Mouse (Mus musculus) layer of hippocampus, adult 8-10 months (tissue): Measurements from ENCODE around the gene Gp1ba. TPM values are rescaled to one million over a fixed set of nuclear protein-coding genes. Genes with fewer than 3 reads are reported as not detected.

Experiments used
- DNase-seq, 2 experiments: peaks; one replicate each; pipeline ENCODE4 v3.0.0; 2022; ENCODE audit warnings: low spot score in 2 of 2
- total RNA-seq, 4 experiments: library from RNA; stranded (reverse); gene quantifications; 2 replicates each; pipeline ENCODE4 v1.2.4; 2022

Gene Gp1ba
- total RNA-seq, 4 experiments from 2014 or later, result 0.21 TPM; not detected in 3

DNA sequence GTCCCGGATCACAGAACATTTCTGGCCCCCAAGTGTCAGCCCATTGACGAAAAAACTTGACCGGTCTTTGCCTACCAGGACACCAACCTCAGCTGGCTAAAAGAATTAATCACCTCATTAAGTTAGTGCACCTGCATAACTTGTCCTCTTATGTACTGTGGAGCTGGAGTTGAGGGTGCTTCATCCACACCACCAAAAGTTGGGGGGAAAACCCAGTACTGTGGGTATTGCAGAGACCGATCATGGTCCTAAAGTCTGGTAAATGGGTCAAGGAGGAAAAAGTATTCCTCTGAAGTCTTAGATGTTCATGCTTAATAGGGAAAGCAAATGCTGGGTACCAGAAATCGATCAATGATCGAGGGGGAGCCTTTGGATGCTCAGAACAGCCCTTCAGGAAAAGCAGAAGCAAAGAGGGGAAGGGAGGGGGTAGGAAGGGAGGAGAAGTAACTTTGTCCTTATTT lies 14.0 kb downstream of the Gp1ba start:
- DNase-seq, result peak in 1 of 2 experiments; percentile 1

DNA sequence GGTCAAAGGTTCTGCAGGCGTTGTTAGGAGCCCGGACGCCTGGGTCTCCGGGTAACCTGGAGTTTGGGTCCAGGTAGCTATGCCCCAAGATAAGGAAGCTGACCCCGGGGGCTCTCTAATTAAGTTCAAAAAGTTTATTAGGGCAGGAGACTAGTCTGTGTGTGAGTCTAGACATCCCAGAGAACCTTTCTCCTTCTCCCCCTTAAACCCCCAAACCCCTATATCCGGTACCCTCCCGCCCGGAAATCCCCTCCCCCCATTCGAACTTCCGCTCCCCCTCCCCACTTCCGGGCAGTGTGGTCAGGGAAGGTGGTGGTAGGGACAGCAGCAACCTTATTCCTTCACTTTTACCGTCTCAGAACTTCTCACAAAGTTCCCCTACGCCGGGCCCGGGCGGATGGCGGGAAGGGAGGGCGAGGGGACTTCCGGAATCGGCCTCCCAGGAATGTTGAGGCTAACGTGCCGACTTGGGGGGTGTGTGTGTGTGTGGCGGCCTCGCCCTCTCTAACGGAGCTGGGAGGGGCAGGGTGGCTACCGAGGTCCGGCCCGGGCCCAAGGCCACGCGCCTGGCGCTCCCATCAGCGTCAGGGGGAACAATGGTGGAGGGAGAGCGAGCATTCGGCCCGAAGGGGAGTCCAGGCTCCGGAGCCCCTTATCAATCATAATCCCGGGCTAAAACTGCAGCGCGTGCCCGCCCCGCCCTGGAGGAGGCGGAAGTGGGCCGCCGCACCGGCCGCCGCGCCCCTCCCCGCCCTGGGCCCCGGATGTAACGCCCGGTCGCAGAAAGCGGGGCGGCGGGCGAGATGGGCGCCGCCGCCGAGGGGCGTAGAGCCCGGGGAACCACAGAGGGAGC lies 14.6 kb downstream of the Gp1ba start:
- DNase-seq, result peak; percentile 3 to 7

DNA sequence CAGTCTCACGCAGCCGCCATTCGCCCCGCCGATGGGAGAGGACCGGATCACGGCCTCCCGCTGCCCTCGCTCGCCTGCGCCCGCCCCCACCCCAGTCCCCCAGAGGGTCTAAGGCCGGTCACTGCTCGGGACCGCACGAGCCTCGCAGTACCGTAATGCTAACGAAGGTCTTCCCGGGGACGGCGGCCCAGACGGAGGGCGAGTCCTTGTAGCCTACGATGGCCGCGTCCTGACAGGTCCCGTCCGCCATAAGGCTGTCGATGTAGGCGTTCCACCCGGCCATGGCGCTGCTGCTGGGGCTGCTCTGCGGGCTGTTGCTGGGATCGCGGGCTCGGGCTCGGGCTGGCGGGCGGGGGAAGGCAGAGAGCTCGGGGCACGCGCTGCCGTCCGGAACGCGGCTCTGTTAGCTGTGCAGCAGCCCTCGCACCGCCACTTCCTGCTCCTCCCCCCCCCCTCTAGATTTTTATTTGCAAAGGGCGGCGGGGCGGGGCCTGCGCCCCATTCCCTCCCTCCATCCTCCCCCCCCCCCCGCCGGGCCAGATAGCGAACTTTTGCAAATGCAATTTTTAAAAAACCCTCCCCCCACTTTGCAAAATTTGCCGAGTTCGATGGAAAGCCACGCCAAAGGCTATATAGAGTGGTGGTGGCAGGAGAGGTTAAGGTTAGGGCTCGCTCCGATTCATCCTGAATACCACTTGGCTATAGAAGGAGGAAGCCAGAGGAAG lies 15.4 kb downstream of the Gp1ba start, which contains the start of gene Pfn1:
Pfn1 (minus strand) TSS at position 447 of the 725 bp plus-strand sequence.
- DNase-seq, result peak; percentile 33 to 65

DNA sequence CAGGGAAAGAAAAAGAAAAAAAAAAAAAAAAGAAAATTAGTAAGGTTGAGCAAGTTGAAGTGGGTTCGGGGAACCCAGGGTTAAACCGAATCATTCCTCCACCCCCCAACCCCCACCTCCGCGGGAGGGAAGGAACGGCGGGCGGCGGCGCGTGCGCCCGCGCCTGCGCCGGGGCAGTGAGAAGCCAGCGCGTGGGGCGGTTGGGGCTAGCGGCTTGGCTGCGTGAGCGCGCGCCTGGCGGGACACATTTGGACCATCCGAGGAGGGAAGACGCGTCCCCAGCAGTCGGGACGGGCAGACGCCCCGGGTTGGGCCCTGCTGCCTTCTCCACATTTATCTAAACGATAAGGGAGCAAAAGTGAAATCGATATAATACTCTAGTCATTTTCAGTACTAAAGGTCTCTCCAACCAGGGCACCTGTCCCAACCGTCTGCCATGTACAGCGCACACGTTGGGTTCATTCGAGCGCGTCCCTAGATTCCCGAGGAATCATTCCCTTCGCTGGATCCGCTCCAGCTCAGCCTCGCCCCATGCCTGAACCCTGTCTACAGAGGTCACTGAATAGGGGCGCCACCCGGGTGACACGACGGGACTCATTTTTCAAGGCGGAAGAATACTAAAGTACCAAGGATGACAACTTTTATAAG lies 16.1 kb downstream of the Gp1ba start:
- peak in 1 of 2 experiments; percentile 57 for DNase-seq

- no peak for DNase-seq
Measured at GRCm38 (mm10) chr11:70655571-70656455, 16.9 kb downstream of the Gp1ba start.

DNA sequence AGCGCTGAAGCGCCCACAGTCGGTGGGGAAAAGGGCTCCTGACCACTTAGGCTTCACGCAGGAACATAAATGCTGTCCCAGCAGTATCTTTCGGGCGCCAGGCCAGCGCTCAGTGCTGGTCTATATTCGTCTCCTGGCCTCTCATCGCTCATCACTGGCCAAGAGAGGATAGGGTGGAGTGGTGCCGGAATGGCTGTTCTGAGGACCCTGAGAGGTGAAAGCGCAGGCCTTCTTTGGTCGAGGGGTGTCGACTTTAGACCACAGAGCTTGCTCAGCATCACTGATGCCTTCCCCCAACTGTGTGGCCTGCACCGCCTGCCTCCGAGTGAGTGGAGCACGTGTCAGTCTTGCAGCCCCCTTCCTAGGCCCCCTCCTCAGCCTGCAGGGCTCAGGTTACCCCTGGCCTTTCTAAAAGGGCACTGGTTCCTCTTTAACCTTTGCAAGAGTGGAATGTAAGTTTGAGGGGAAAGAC lies 17.6 kb downstream of the Gp1ba start:
- DNase-seq, result no peak

DNA sequence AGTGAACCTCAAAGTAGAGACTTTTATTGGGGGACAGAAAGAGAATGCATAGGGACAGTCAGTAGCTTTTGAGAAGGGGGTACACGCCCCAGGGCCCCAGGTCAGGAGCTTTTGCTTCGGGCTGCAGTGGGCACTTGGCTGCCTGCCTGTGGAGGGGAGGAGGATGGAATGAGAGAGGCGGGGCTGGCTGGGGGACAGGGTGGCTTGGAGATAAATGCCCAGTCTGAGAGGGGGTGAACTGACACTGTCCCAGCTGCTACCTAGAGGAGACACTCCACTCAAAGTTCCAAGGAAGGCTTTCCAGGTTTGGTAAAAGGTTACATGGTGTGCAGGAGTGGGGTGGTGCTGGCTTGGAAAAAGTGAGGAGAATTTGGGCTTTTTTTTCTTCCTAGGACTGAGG lies 18.0 kb downstream of the Gp1ba start, which contains the start of gene Eno3:
Eno3 (plus strand) TSS at position 239 of the 400 bp plus-strand sequence.
- no peak for DNase-seq

DNA sequence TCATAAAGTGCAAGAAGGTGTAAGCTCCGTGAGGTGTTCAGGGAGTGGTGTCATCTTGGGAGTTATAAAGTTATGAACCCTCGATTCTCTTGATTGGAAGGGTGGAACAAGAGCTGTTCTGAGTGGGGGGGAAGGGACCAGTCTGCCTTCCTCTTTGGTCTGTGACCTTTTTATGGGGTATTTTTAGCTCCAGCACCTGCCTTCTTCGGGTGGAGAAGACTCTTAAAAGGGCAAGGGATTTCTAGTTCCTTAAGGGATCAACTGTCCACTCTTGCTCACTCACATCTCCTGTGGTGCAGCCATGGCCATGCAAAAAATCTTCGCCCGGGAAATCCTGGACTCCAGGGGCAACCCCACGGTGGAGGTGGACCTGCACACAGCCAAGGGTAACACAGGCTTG lies 18.7 kb downstream of the Gp1ba start:
- no peak for DNase-seq

GRCm38 (mm10) chr11:70657991-70658390 lies 19.1 kb downstream of the Gp1ba start:
- no peak for DNase-seq

GRCm38 (mm10) chr11:70658521-70658920 lies 19.6 kb downstream of the Gp1ba start:
- DNase-seq, result no peak

GRCm38 (mm10) chr11:70658942-70659341 lies 20.0 kb downstream of the Gp1ba start:
- DNase-seq, result no peak

DNA sequence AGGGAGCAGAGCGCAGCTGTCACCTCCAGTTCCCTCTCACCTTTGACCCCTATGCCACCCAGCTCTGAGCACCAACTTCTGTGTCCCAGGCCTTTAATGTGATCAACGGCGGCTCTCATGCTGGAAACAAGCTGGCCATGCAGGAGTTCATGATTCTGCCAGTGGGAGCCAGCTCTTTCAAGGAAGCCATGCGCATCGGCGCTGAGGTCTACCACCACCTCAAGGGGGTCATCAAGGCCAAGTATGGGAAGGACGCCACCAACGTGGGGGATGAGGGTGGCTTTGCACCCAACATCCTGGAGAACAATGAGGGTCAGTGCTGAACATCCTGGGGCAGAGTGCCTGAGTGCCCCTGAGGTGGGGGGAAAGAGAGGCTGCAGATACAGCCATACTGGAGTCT lies 21.6 kb downstream of the Gp1ba start:
- no peak for DNase-seq

DNA sequence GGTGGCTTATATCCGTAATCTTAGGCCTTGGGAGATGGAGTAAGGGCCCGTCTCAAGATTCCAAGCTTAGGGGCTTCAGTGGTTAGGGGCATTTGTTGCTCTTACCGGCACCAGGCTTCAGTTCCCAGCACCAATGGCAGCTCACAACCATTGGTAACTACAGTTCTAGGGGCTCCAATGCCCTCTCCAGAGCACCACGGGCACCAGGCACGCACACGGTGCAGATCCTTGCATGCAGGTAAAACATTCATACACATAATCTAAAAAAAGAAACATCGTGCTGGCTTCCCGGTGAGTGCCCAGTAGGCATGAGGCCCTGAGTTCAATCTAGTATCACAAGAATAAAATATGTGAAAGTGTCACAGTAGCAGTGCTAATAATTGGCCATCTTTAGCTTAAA lies 24.2 kb downstream of the Gp1ba start:
- no peak for DNase-seq

DNA sequence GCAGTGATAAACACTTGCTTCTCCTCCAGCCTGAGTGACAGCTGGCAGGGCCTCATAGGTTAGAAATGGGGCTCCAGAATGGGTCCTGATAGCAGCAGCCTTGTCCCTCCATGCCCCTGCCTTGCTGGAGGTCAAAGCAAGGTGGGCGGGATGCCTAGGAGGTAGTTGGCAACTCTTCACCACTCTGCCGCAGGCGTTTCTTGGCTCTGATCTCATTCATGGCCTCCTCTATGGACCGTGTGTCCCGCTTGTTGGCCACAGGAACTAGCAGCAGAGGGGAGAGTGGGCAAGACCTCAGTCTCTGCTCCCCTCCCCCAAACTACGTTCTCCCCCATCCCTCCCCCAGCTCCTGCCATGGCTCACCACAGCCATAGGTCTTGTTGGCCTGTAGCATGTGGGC lies 25.0 kb downstream of the Gp1ba start:
- no peak for DNase-seq

GRCm38 (mm10) chr11:70664741-70665140 lies 25.8 kb downstream of the Gp1ba start:
- no peak for DNase-seq

DNA sequence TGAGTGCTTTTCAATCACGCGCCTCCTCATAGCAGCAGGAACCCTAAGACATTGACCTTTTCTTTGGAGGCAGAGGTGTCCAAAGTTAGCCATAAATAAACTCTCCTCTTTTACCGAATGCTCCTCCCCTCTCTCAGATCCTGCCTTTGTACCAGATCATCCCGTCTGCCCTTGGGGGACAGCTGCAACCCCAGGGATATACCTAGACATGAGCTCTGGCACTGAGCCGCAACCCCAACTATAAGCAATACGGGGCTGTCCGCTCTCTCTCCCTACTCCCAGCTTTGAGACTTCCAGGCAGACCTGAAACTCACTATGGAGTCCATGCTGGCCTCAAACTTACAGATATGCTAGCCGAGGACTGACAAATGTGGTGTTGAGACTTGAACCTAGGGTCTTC lies 27.8 kb downstream of the Gp1ba start:
- no peak for DNase-seq

DNA sequence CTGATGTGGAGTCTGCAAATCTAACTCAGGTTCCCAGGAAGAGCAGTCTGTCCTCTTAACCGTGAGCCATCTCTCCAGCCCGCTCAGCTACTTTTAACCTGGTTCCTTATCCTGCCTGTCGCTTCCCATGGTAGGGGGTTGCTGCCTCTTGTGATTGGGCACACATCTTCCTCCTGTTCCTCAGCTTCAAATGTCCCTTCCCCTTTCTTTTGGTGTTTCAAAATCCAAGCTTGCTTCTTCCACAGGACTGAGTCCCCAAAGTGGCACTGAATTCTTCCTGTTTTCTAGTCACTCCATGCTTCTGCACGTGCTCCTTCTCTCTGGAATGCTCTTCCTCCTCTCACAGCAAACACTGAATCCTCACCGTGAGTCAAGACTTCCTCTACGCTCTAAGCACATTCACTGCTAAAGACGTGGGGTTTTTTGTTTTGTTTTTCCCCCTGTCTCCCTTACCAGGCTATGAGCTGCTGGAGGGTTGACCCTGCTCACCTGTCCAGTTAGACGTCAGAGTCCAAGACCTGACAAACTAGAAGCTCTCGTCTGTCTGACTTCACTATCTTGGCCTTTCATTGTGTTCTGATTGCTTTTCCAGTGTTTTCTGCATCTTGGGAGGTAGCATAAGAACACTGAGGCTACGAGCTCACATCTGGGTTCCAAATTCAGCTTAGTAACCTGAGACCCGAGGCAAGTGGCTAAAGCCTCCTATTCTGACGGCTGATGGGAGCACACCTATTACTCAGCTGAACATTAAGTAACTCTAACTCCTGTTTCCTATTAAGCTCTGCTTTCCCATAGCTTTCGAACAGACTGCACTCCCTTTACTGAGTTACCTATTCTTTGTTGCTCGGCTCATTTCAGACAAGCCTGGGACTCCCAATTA lies 28.6 kb downstream of the Gp1ba start:
- DNase-seq, result no peak

DNA sequence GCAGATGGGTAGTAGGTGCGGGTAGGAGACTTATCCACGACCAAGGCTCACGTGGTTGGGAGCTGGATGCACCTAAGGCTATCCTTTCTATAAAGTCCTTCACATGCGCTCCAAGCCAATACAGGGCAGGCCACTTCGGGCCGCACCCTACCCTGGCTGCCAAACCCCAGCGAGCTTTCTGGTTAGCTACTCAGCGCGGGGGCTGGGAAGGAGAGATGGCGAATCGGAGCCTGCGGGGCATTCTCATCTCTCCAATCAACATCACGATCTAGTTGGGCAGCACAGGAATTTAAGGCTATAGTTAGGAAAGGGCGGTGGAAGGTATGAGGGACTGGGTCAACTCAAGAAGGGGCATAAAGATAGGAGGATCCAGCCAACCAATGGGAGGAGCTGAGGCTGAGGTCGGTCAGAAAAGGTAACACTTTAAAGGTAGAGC lies 29.4 kb downstream of the Gp1ba start:
- no peak for DNase-seq

DNA sequence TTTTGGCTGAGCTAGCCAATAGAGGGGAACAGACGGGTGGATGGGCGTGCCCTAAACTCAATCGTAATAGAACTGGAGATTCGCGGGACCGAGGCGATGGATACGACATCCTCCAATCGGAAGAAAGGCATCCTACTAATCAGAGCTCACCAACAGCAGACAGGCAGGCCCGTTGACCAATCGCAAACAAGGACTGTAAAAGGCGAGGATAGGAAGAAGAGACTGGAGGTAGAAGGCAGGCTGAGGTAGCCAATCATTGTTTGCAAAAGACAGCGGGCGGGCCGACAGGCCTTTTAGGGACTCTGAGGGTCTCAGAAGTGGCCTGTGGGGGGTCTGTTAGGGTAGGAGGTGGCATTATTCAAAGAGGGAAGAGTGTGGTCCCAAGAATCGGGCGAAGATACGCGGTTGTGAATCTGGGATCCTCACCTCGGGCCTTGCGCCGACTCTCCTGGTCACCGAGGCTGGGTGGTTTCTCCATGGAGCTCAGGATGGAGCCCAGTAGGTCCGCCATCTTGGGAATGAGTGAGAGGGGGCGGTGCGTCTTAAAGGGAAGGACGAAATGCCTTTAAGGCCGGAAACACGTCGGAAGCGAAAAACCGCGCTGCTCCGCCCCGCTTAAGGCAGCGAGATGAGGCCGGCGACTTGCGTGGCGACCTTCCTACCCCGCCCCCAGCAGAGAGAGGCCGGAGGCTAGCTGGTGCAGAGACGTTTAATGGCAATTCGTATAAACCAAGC lies 30.0 kb downstream of the Gp1ba start, which contains the start of gene Spag7:
Spag7 (minus strand) TSS at position 646 of the 735 bp plus-strand sequence.
- DNase-seq, result peak; percentile 99
